Mouse (Mus musculus): ENCODE data around the gene Rtp3.

The Rtp3 gene

DNA sequence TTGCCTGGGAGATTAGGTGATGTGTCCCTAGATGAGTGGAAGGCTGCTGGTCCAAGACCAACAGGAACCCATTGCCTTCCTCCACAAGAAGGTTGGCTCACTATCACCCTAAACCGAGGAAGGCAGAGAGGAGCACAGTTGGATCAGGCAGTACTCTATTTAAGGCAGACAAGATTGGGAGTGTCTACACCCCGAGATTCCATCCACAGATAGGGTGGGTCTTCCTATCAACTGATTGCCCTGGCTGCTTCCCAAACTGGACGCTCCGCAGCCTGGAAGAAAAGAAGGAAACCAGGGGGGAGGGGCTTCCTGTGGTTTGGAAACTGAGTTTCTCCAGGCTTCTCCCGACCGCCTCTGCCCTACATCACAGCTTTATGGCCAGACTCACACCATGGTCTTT is at the start of gene Rtp3:
Gene Rtp3 (minus strand): TSS at position 380 of the 400 bp plus-strand sequence.
- peak; percentile 72 for DNase-seq

DNA sequence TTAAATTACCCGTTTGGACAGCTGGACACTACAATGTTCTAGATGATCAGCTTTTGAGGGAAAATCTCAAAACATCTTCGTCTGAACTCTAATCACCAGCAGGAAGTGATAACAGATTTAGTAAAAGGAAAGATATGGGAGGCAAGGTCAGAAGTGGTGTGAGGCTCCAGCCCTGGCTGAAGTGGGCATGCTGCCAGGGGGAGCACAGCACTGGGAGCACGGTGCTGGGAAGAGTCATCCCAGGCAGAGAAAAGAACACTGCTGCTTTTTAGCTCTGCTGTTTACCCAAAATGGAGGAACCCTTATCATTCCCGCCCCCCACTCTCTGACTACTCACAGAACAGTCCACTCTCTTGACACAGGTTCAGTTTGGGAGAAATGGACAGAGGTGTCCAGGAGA is 49.6 kb upstream of the Rtp3 start:
- DNase-seq = peak; percentile 67

GRCm38 (mm10) chr9:111033717-111034116 is 43.3 kb upstream of the Rtp3 start:
- no peak for DNase-seq

GRCm38 (mm10) chr9:111026791-111027190 is 36.4 kb upstream of the Rtp3 start:
- DNase-seq = no peak

GRCm38 (mm10) chr9:111019022-111019421 is 28.6 kb upstream of the Rtp3 start, which contains the start of gene Ltf:
Gene Ltf, plus strand, starts transcription at chr9:111019271.
- no peak for DNase-seq

GRCm38 (mm10) chr9:111015658-111016057 is 25.3 kb upstream of the Rtp3 start:
- DNase-seq = no peak

- DNase-seq = peak; percentile 67
These were observed 21.7 kb upstream of the Rtp3 start for GRCm38 (mm10) chr9:111012041-111012440.

DNA sequence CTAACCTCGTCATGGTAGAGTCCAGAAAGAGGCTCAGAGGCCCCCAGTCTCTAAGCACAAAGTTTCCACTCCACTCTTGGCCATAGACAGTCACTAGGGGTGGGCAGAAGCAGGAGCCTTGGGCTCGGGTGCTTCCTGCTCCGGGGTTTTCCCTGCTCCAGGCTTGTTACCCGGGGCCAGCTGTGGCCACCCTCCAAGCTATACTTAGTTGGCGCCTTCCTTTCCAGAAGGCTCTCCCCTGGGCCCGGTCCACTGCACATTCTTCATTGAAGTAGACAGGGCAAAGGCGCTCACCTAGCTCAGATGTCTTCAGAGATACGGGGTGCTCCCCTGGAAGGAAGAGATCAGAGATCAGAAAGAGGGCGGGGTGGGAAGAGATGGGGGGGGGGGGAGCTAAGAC is 21.2 kb upstream of the Rtp3 start:
- DNase-seq = peak; percentile 46

GRCm38 (mm10) chr9:111009763-111010162 is 19.4 kb upstream of the Rtp3 start:
- DNase-seq = no peak

DNA sequence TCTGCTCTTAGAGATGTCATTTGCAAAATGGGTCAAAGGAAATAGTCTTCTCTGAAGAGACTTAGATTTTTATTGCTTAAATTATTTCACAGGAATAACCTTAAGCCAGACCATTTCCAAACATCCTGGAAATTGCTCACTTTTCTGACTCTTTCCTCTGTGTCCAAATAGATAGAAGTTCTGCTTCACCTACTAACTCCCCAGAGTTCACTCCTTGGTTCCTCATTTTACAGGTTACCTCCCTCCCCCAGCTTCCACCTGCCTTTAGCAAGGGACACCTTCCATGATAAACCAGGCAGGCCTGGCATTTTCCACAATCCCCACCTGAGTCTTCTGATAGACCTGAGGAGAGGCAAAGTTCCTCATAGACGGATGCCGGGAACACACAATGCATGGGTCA is 16.2 kb upstream of the Rtp3 start:
- DNase-seq = no peak

- no peak for DNase-seq
These were observed 12.9 kb upstream of the Rtp3 start for GRCm38 (mm10) chr9:111003279-111003678.

DNA sequence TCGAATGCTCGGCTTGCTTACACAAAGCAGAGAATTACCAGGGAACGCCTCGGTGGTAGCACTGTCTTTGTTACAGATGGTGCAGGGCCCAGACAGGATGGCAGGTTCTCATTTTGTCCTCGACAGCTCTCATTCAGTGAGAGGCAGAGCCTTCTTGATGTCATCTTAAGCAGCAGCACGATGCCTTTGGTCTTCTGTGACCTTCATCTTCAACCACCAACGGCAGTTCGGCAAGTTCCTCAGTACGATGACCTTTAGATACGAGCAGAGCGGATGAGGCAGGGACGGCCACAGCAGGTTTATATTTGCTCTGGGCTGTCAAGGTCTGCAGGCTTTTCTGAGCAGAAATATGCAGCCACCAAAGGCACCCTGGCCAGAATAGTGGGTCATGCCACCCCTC is 11.2 kb upstream of the Rtp3 start:
- DNase-seq = no peak

GRCm38 (mm10) chr9:110999856-111000255 is 9.5 kb upstream of the Rtp3 start:
- DNase-seq = peak; percentile 78

GRCm38 (mm10) chr9:110999056-110999455 is 8.7 kb upstream of the Rtp3 start:
- peak; percentile 52 for DNase-seq

DNA sequence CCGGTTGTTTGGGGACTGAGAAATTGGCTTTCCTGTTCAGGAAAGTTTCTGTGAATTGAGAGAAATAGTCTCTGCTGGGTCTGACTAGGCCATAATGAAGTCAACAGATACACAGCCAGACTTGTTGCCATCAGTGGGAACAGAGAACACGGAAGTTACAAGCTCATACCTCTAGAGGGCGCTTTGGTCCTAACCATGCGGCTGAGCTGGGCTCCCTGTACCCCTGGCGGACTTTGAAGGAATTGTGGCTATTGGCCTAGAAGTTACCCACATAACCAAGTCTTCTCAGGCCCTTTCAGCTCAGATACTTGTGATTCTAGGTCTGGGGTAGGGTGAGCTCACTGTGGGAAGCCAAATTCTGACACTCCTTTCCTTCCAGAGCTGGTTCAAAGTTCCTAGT is 6.9 kb upstream of the Rtp3 start:
- peak; percentile 92 for DNase-seq

- DNase-seq = peak; percentile 88
These were observed 4.4 kb upstream of the Rtp3 start for GRCm38 (mm10) chr9:110994716-110995172.

GRCm38 (mm10) chr9:110993281-110993709 is 2.9 kb upstream of the Rtp3 start:
- DNase-seq = no peak

DNA sequence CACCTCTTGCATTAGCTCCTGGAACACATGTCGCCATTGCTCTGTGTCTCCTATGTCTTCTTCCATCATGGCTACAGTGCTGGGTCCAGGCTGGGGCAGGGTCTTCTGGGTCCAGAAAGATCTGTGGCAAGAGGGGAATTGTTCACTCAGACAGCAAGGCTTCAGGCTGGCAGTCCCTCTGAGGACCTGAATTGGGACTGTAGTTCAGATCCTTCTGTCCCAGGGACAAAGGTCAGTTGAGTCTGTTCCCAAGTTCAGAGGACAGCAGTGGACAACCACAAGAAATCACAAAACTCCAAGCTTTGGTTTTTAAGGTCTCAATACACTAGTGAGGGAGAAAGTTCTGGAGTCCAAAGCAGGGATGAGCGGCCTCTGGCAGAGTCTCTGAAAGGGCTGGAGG is 840 bp downstream of the Rtp3 start:
- no peak for DNase-seq

DNA sequence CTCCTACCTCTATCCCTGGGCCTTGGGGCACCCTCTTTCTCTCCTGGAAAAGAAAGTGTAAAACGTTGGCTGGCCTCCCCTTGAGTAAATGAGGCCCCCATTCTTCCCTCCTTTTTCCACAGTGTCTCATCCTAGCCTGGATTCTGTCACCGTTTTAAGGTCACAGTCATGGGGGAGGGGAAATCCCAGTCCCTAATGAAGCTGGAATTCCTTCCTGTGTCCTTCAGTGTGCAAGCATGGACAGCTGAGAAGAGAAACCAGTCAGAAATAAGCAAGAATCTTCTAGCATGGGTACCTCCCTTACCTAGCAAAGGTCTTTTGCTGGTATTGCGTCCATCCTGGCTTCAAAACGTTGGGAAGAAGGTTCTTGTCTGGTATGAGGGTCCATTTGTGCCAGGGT is 1.2 kb downstream of the Rtp3 start:
- no peak for DNase-seq

DNA sequence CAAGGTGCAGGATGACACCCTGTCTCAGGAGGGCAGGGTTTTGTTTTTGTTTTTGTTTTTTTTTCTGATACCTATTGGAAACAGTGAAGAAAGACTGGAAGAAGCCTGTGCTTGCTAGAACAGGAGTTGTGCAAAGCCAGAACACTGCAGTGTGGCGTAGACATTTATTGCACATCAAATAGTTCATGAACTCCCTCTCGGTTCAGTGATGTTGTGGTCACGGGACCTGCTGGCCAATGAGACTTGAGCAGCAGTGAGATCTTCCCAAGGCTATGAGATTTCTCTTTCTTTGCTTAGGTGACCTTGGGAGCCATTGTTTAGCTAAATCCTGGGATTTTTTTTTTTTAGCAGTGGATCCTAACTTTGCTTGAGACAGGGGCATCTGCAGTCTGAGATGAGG is 2.3 kb downstream of the Rtp3 start:
- no peak for DNase-seq

DNA sequence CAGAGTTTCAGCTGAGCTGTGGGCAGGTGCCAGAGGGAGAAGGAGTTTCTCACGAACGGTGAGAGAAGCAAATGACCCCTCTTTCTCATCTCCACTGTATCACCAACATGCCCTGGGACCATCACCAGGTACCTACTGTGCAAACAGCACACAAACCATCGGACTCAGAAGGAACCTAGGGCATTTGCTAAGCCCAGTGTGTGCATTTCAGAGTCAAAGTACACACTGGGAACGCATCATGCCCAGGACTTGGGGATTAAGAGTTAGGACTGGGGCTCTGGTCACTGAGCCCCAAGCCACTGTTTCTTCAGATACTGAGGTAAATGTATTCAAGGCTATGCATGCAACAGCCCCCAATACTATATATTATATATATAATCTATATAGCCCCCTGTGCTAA is 3.1 kb downstream of the Rtp3 start:
- no peak for DNase-seq

DNA sequence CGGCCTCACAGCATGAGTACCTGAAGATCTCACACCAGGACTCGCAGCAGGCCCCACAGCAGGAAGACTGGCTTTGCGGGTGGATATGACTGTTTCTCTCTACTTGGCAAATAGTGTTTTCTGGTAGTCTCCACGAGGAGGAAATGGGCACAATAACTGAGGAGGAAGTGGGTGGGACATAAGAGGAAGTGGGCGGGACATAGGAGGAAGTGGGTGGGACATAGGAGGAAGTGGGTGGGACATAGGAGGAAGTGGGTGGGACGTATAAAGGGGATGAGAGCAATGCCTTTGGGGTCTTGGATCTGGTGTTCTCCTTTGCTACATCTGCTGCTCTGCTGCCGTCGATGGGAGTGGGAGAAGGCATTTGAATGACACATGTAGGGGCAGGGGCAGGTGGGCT is 4.4 kb downstream of the Rtp3 start:
- peak; percentile 33 for DNase-seq

GRCm38 (mm10) chr9:110985541-110985940 is 4.8 kb downstream of the Rtp3 start:
- DNase-seq = no peak

DNA sequence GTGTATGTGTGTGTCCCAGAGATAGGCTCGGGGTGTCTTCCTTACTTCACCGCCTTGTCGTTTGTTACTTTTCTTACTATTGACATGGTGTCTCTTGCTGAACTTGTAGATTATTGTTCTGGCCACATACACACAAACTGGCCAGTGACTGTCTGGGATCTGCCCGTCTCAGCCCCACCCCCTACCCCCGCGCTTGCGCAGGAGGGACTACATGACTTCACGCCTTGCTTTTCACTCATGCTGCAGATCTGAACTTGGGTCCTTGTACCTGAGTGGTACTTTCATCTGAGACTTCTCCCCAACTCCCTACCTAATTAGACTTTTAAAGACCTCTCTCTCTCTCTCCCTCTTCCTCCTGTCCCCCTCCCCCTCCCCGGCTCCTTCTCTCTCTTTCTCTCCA is 6.3 kb downstream of the Rtp3 start:
- no peak for DNase-seq

GRCm38 (mm10) chr9:110982351-110982750 is 8.0 kb downstream of the Rtp3 start:
- DNase-seq = no peak

DNA sequence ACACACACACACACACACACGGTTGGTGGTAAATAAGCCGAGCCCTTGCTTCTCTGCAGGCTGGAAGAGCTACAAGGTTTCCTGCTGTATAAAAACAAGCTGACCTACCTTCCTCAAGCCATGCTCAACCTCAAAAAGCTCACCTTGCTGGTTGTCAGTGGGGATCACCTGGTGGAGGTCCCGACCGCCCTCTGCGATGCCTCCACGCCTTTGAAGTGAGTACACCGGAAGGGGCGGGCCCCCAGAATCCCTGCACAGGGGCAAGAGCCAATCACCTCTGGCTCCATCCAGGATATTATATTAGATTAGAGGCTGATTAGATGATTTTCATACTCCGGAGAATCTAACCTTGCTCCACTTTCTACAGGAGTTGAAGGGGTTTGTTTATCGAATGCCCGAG is 11.0 kb downstream of the Rtp3 start:
- no peak for DNase-seq

Measured in lung, postnatal 10 days (tissue).